Mouse (Mus musculus): Measurements from ENCODE around the gene Defb15.
"Not testable (repeated sequence)": the region's sequence is repeated elsewhere in the genome, so short reads cannot be mapped to it uniquely, and the experiment has no call there.

Defb15 gene

GRCm38 (mm10) chr8:21932610-21933009 is at the start of gene Defb15:
Gene Defb15, minus strand, starts transcription at chr8:21932710.
- in situ Hi-C loops (cut with MboI, MseI): no loop called here

- in situ Hi-C loops (cut with MboI, MseI): no loop called here
Observed at GRCm38 (mm10) chr8:21981664-21982337, 49.3 kb upstream of the Defb15 start.

- in situ Hi-C loops (cut with MboI, MseI): no loop called here
Observed at GRCm38 (mm10) chr8:21978193-21978592, 45.7 kb upstream of the Defb15 start.

GRCm38 (mm10) chr8:21969475-21969874 is 37.0 kb upstream of the Defb15 start, which contains the start of gene Ccdc70:
Gene Ccdc70, plus strand, starts transcription at chr8:21969775.
- in situ Hi-C loops (cut with MboI, MseI): no loop called here

GRCm38 (mm10) chr8:21966646-21967045 is 34.1 kb upstream of the Defb15 start:
- in situ Hi-C loops (cut with MboI, MseI): no loop called here

GRCm38 (mm10) chr8:21958414-21958813 is 25.9 kb upstream of the Defb15 start, which contains the start of gene Fam90a1a:
Gene Fam90a1a, plus strand, starts transcription at chr8:21958714.
- in situ Hi-C loops (cut with MboI, MseI): no loop called here

- in situ Hi-C loops (cut with MboI, MseI): no loop called here
Observed at GRCm38 (mm10) chr8:21956336-21956735, 23.8 kb upstream of the Defb15 start.

GRCm38 (mm10) chr8:21955321-21955720 is 22.8 kb upstream of the Defb15 start:
- in situ Hi-C loops (cut with MboI, MseI): no loop called here

GRCm38 (mm10) chr8:21947311-21948017 is 15.0 kb upstream of the Defb15 start:
- in situ Hi-C loops (cut with MboI, MseI): no loop called here

GRCm38 (mm10) chr8:21946462-21946861 is 14.0 kb upstream of the Defb15 start, which contains the start of gene Defb13:
Gene Defb13, plus strand, starts transcription at chr8:21946762.
- in situ Hi-C loops (cut with MboI, MseI): no loop called here

- in situ Hi-C loops (cut with MboI, MseI): not testable (repeated sequence)
Observed at GRCm38 (mm10) chr8:21938052-21938451, 5.5 kb upstream of the Defb15 start, which contains the start of gene Defb35. Gene Defb35, plus strand, starts transcription at chr8:21938352.

- in situ Hi-C loops (cut with MboI, MseI): not testable (repeated sequence)
Observed at GRCm38 (mm10) chr8:21930754-21931153, 1.8 kb downstream of the Defb15 start.

- in situ Hi-C loops (cut with MboI, MseI): no loop called here
Observed at GRCm38 (mm10) chr8:21915625-21916024, 16.9 kb downstream of the Defb15 start.

GRCm38 (mm10) chr8:21912554-21912953 is 20.0 kb downstream of the Defb15 start:
- in situ Hi-C loops (cut with MboI, MseI): no loop called here

- in situ Hi-C loops (cut with MboI, MseI): no loop called here
Observed at GRCm38 (mm10) chr8:21911931-21912330, 20.6 kb downstream of the Defb15 start.

GRCm38 (mm10) chr8:21906290-21906689 is 26.2 kb downstream of the Defb15 start, which contains the start of gene Defb11:
Gene Defb11, minus strand, starts transcription at chr8:21906412.
- in situ Hi-C loops (cut with MboI, MseI): not testable (repeated sequence)

GRCm38 (mm10) chr8:21885321-21885720 is 47.2 kb downstream of the Defb15 start, which contains the start of gene Defb9:
Gene Defb9, minus strand, starts transcription at chr8:21885421.
- in situ Hi-C loops (cut with MboI, MseI): not testable (repeated sequence)
